Mouse (Mus musculus): ENCODE data around the gene Unc13b. TPM values are rescaled to one million over a fixed set of nuclear protein-coding genes. Genes with fewer than 3 reads are reported as not detected.

The Unc13b gene
- polyA plus RNA-seq, 1 experiment = 0.38 TPM

DNA sequence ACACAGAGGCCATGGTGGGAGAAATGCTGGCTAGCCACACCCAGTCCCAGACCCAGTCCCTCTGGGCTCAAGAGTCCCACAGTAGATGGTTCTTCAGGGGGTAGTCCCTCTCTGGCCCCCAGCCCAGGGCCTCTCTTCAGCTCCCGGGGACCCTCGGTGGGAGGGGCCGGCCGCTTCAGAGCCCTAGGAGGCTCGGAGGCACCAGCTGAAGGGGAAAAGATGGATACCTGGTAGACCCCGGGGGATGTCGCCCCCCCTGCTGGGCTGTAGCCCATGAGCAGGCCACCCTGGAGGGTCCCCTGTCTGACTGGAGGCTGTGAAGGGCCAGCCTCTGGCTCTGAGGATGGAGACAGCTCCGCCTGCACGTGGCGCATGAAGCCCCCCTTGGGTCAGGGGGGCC is 22.4 kb upstream of the Unc13b start:
- Histone ChIP-seq H3K4me3 (ENCODE audit: insufficient read depth, low read length) (no peak overlapping the region), H3K4me1 (ENCODE audit: control insufficient read depth, insufficient read depth, low read length) (peaks cover 32% of the 10 kb centered on the region), H3K27ac (ENCODE audit: insufficient read depth, low read depth, low read length) (no peak overlapping the region)
- TF ChIP-seq POLR2A (IDR thresholded peaks at IDR 0.05; ENCODE audit: borderline replicate concordance, low read depth, low read length) = no peak
- no peak for TF ChIP-seq CTCF (IDR thresholded peaks at IDR 0.05; ENCODE audit: low read depth, low read length)

DNA sequence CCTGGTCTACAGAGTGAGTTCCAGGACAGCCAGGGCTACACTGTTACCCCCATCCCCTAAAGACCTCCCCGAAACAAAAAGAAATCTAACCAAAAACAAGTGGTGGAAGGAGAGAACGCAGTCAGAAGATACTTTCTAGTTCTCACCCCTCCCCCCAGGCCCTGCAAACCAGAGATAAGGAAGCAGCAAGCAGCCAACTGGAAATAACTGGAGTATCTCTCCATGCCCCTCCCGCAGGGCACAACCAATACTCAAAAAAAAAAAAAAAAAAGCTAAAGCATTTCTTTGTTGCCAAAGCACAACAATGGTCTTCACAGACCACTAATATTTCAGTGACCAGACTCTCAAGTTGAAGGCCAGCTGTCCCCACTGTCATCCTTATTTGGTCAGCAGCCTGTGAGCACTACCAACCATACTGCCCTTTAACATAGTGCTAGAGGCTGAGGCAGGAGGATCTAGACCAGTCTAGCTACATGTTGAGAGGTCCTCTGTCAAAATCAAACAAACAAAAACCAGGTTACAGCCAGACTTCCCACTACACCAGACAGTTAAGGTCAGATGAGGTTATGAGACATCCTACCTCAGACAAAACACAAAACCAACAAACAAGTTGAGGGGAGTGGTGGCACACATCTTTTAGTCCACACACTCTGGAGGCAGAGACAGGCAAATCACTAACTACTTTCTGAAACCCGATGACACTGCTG is 20.7 kb upstream of the Unc13b start:
- Histone ChIP-seq H3K27ac (ENCODE audit: insufficient read depth, low read depth, low read length) (no peak overlapping the region), H3K4me1 (ENCODE audit: control insufficient read depth, insufficient read depth, low read length) (peaks cover 38% of the 10 kb centered on the region), H3K4me3 (ENCODE audit: insufficient read depth, low read length) (no peak overlapping the region)
- no peak for TF ChIP-seq POLR2A (IDR thresholded peaks at IDR 0.05; ENCODE audit: borderline replicate concordance, low read depth, low read length)
- no peak for TF ChIP-seq CTCF (IDR thresholded peaks at IDR 0.05; ENCODE audit: low read depth, low read length)

DNA sequence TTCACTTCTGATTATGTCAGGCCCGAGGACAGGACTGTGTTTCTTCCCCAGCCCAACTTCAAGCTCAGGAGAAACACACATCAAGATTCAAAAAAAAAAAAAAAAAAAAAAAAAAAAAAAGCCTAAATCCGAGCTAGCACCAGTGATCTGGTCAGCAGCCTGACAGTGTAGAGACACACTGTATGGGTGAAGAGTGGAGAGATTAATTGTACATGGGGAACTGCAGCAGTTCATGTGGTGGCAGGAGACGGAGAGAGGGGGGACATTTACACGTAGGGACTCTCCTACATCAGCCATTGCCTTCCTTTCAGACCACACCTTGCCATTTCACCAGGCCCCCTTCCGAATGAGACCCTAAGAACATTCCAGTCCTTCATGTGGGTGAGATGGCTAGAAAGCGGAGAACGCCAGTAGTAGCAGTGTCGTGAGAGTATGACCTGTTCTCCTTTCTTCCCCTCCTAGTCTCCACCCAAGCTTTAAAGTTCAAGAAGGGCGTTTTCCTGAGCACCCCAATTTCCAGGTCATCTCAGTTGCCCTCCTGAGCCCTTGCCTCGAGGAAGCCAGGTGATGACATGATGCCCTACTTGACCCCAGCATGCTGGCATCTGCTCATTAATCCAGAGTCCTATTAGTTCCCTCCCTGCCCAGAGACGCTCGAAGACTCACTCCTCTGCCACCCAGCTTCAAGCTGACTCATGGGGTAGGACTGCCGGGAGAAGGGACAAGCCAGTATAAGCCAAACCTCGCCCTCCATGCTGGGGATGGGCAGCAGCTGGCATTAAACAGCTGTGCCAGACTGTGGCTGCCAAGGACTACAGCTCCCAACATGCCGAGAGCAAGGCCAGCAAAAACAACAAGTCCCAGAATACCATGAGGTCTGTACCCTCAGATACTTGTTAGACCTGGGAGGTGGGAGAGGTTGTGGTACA is 19.9 kb upstream of the Unc13b start:
- Histone ChIP-seq H3K27ac (ENCODE audit: insufficient read depth, low read depth, low read length) (no peak overlapping the region), H3K4me1 (ENCODE audit: control insufficient read depth, insufficient read depth, low read length) (peaks cover 44% of the 10 kb centered on the region)
- TF ChIP-seq POLR2A (IDR thresholded peaks at IDR 0.05; ENCODE audit: borderline replicate concordance, low read depth, low read length) (no peak), CTCF (IDR thresholded peaks at IDR 0.05; ENCODE audit: low read depth, low read length) (no peak)

DNA sequence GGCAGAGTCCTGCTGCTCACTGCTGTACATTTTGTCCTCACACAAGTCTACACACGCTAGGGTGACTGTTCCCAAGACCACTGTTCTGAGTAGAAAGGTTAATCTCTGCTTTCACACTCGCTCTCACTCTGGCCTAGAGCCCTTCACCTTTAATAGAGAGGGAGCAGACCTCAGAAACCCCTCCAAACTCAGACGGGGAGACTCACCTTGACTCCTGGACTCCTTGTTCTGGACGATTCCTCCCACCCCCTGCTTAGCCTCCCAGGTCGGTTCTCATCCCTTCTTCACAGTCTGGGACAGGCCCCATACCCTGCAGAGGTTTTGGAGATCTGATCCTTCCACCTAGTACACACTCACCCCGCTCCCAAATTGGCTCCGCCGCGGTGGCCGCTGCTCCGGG is 19.1 kb upstream of the Unc13b start:
- no peak for TF ChIP-seq POLR2A (IDR thresholded peaks at IDR 0.05; ENCODE audit: borderline replicate concordance, low read depth, low read length)
- TF ChIP-seq CTCF (IDR thresholded peaks at IDR 0.05; ENCODE audit: low read depth, low read length) = no peak
- H3K4me3 ChIP-seq (ENCODE audit: insufficient read depth, low read length) = peak overlapping the region; percentile 72
- peaks cover 49% of the 10 kb centered on the region for H3K4me1 ChIP-seq (ENCODE audit: control insufficient read depth, insufficient read depth, low read length)
- peak overlapping the region; percentile 42 for H3K27ac ChIP-seq (ENCODE audit: insufficient read depth, low read depth, low read length)

More for the DNA sequence above, 19.9 kb upstream of the Unc13b start:
- H3K4me3 ChIP-seq (ENCODE audit: insufficient read depth, low read length) = peak overlapping the region; percentile 72

DNA sequence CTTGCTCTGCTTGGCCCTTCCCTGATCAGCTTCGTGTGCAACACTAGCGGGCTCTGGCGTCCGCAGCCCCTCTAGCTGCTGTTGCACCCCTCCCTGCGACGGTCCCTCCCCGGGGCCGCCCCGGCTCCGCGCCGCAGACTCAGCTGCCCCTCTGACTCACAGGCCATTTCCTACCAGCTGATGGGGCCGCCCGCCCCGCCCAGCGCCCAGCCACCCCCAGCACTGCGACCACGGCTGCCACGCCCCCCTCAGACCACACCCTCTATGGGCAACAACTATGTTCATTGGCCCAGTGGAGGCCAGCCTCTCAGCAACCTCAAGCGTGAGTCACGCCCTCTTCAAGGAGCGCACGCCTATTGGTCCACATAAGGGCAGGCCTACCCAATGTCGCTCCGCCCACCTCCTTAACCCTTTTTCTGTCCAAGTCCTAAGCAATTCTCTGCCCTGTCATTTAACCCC is 18.6 kb upstream of the Unc13b start:
- Histone ChIP-seq H3K27ac (ENCODE audit: insufficient read depth, low read depth, low read length) (peak overlapping the region; percentile 42), H3K4me1 (ENCODE audit: control insufficient read depth, insufficient read depth, low read length) (peaks cover 53% of the 10 kb centered on the region), H3K4me3 (ENCODE audit: insufficient read depth, low read length) (peak overlapping the region; percentile 72)
- TF ChIP-seq POLR2A (IDR thresholded peaks at IDR 0.05; ENCODE audit: borderline replicate concordance, low read depth, low read length) (peak; percentile 71; the same call in 1 of the 2 replicates), CTCF (IDR thresholded peaks at IDR 0.05; ENCODE audit: low read depth, low read length) (no peak)

DNA sequence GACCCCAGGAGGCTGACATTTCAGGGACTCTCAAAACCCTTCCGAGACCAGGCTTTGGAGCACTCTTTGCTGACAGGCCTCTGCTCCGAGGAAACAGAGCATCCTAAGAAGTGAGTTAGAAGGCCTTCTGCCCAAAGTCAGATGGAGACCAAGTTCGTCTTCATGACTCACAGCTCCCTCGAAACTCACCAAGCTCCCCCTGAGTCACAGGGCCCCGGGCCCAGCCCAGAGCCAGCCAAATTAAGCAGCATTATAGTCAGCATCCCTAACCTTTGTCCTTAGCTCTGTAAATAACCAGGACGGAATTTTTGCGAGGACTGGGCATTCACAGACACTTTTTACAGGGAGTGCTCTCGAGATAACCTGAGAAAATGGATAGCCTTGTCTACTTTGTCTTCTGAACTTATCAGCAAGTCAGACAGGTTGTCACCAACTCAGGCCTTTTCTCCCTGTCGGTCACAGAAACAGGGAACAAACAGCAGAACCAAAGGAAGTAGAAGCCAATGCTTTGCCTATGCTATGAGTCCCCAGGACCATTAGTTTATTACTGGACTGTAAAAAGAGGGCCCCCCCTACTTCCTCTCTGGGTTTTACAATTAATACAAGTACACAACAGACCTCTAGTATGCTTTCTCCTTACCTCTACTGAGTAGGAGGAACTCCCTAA is 17.7 kb upstream of the Unc13b start:
- H3K4me3 ChIP-seq (ENCODE audit: insufficient read depth, low read length) = no peak overlapping the region
- H3K27ac ChIP-seq (ENCODE audit: insufficient read depth, low read depth, low read length) = peak overlapping the region; percentile 47
- peaks cover 54% of the 10 kb centered on the region for H3K4me1 ChIP-seq (ENCODE audit: control insufficient read depth, insufficient read depth, low read length)
- no peak for TF ChIP-seq POLR2A (IDR thresholded peaks at IDR 0.05; ENCODE audit: borderline replicate concordance, low read depth, low read length)
- no peak for TF ChIP-seq CTCF (IDR thresholded peaks at IDR 0.05; ENCODE audit: low read depth, low read length)

DNA sequence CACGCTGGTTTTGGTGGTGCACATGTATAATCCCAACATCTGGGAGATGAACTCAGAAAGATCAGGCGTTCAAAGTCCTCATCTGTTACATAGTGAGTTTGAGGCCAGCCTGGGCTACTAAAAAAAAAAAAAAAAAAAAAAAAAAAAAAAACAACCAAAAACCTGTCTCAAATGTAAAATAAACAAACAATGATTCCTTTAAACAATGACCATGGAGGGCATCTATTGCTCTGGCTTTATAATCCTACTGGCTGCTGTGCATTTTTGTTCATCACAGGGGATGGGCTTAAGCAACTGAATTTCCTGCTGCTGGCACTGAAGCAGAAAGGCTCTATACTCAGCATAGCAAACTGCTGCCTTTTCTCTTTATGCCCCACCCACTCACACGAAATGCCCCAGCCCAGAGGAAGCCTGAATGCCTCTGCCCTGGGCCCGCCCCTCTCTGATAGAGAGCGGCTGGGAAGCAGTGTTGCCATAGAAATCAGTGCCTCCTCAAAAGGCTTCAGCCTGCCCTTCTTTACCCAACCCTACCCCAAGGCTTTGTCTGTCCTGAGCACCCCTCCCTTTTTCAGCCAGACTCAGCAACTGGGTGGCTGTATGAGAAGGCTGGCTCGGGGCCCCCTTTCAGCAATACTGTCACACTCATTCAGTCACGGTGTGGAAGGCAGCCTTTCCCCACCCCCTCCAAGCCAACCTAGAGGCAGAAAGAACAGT is 15.0 kb upstream of the Unc13b start:
- peaks cover 43% of the 10 kb centered on the region for H3K4me1 ChIP-seq (ENCODE audit: control insufficient read depth, insufficient read depth, low read length)
- H3K27ac ChIP-seq (ENCODE audit: insufficient read depth, low read depth, low read length) = peak overlapping the region; percentile 94
- H3K4me3 ChIP-seq (ENCODE audit: insufficient read depth, low read length) = peak overlapping the region; percentile 52
- TF ChIP-seq CTCF (IDR thresholded peaks at IDR 0.05; ENCODE audit: low read depth, low read length) (no peak), POLR2A (IDR thresholded peaks at IDR 0.05; ENCODE audit: borderline replicate concordance, low read depth, low read length) (no peak)

DNA sequence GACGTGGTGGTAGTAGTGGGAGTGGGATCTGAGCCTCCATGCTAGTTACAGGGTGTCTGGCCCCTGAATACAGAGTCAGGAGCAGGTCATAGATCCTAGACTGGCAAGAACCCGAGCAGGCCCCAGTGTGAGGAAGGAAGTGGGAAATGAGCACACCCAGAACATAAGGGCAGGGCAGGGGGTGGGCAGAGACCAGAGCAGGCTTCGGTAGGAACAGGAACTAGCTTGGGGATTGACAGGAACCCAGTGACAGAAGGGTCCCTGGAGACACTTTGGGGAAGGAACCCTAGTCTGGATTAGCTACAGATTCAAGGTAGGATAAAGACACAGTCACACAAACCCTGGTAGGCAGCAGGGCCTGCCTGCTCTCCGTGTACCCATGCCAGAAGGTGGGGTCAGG is 14.1 kb upstream of the Unc13b start:
- TF ChIP-seq POLR2A (IDR thresholded peaks at IDR 0.05; ENCODE audit: borderline replicate concordance, low read depth, low read length) (no peak), CTCF (IDR thresholded peaks at IDR 0.05; ENCODE audit: low read depth, low read length) (no peak)
- Histone ChIP-seq H3K4me1 (ENCODE audit: control insufficient read depth, insufficient read depth, low read length) (peaks cover 38% of the 10 kb centered on the region), H3K27ac (ENCODE audit: insufficient read depth, low read depth, low read length) (peak overlapping the region; percentile 94), H3K4me3 (ENCODE audit: insufficient read depth, low read length) (peak overlapping the region; percentile 74)

DNA sequence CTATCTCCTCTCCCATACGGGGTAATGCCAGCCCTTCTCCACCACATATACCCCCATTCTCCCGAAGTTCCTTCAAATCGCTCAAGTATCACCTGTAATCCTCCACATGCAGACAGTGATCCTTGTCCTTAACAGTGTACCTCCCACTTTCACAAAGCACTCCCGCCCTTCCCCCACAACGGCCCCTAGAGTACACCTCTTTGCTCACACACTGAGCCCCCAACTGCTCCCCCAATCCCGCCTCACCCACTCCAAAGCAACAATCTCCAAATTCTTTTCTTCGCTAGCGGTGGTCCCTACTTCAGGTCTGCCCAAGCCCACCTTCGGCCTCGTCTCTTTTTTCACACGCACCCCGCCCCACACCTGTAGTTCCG is 13.5 kb upstream of the Unc13b start:
- TF ChIP-seq CTCF (IDR thresholded peaks at IDR 0.05; ENCODE audit: low read depth, low read length) (no peak), POLR2A (IDR thresholded peaks at IDR 0.05; ENCODE audit: borderline replicate concordance, low read depth, low read length) (no peak)
- Histone ChIP-seq H3K27ac (ENCODE audit: insufficient read depth, low read depth, low read length) (peak overlapping the region; percentile 94), H3K4me3 (ENCODE audit: insufficient read depth, low read length) (peak overlapping the region; percentile 74), H3K4me1 (ENCODE audit: control insufficient read depth, insufficient read depth, low read length) (peaks cover 38% of the 10 kb centered on the region)
